Mouse (Mus musculus) midbrain, embryonic 14.5 days (tissue): ENCODE measurements around the gene Zmynd8. TPM values are rescaled to one million over a fixed set of nuclear protein-coding genes. Genes with fewer than 3 reads are reported as not detected.

Experiments used
- ATAC-seq: fragments of 200-750 bp; cut with Nextera tagmentation; 2 replicates; pipeline ENCODE4 v1.8.0; 2017; ENCODE audit warnings: moderate number of reproducible peaks, moderate library complexity; ENCODE audit not compliant: low FRiP score, low TSS enrichment
- DNase-seq: peaks from one replicate; pipeline ENCODE4 v3.0.0-alpha.2; 2015
- H3K27ac ChIP-seq: fragments of 300-500 bp; sonication (generic); replicated peaks from 2 replicates; pipeline ENCODE4 v1.5.1; 2014; ENCODE audit warnings: mild to moderate bottlenecking, low read depth, low read length, moderate library complexity
- H3K27me3 ChIP-seq: fragments of 300-500 bp; sonication (generic); 2 replicates; pipeline ENCODE4 v1.6.1; 2014; ENCODE audit warnings: low read length, control low read depth, mixed read lengths; ENCODE audit not compliant: control insufficient read depth, insufficient read depth
- H3K36me3 ChIP-seq: fragments of 300-500 bp; sonication (generic); 2 replicates; pipeline ENCODE4 v1.6.1; 2014; ENCODE audit warnings: low read length, control low read depth; ENCODE audit not compliant: control insufficient read depth, insufficient read depth
- H3K4me1 ChIP-seq: fragments of 300-500 bp; sonication (generic); 2 replicates; pipeline ENCODE4 v1.6.1; 2014; ENCODE audit warnings: mild to moderate bottlenecking, antibody characterized with exemption, low read length, control low read depth; ENCODE audit not compliant: control insufficient read depth, insufficient read depth
- H3K4me2 ChIP-seq: fragments of 300-500 bp; sonication (generic); 2 replicates; pipeline ENCODE4 v1.6.1; 2014; ENCODE audit warnings: mild to moderate bottlenecking, low read length, moderate library complexity
- H3K4me3 ChIP-seq: fragments of 300-500 bp; sonication (generic); replicated peaks from 2 replicates; pipeline ENCODE4 v1.5.1; 2014; ENCODE audit warnings: low read depth, low read length
- H3K9ac ChIP-seq: fragments of 300-500 bp; sonication (generic); replicated peaks from 2 replicates; pipeline ENCODE4 v1.6.1; 2014; ENCODE audit warnings: mild to moderate bottlenecking, low read length, moderate library complexity
- H3K9me3 ChIP-seq: fragments of 300-500 bp; sonication (generic); 2 replicates; pipeline ENCODE4 v1.6.1; 2016; ENCODE audit warnings: low read length, control low read depth, mixed read lengths; ENCODE audit not compliant: control insufficient read depth
- WGBS: fragments of 180-500 bp; shearing (Covaris S2); extraction: QIAGEN DNeasy Blood & Tissue Kit; methylation state at CpG from one replicate; pipeline ENCODE4 v1.1.7; 2014; 5-methylcytosine and 5-hydroxymethylcytosine counted together
- polyA plus RNA-seq: library from polyadenylated mRNA; unstranded; fragments of >200 nt; fragmentation: Nextera tagmentation; extraction: Ambion mirVana; gene quantifications from 2 replicates; pipeline ENCODE4 v1.2.1, GENCODE M21; 2014

The Zmynd8 gene
- polyA plus RNA-seq, 1 experiment from 2014 or later, result 64.4 TPM

DNA sequence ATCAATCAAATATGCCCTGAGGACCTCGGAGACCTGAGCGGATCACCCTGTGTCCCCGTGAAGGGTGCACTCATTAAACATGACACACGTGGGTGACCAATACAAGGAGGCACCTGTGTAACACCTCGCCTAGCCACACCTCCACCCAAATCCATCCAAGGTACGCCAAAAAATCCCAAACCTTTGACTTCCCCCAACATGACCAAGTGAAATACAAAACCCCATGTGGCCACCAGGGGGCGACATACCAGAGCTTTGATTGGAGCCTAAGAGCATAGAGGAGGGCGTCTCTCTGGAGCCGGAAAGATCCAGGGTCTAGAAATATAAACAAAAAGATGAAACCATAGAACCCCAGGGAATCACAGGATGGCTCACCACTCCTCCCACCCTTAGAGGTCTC lies 107.2 kb downstream of the Zmynd8 start:
- H3K4me1 ChIP-seq, result 0 out of 2 replicates have a peak, but pooled peaks cover 5% of the 10 kb centered on the region
- H3K36me3 ChIP-seq, result peaks cover 91% of the 10 kb centered on the region
- DNase-seq (peak; percentile 76), ATAC-seq (peak; percentile 37; the same call in 1 of the 2 replicates)
- H3K9me3 ChIP-seq, result no peaks in the 10 kb centered on the region
- H3K9ac ChIP-seq, result no peak overlapping the region
- no peak overlapping the region for H3K4me3 ChIP-seq
- H3K27me3 ChIP-seq, result no peaks in the 10 kb centered on the region
- H3K4me2 ChIP-seq, result no peak overlapping the region
- WGBS, result 73% methylated on average over 9 of the region's 9 CpGs
- peak overlapping the region; percentile 3; the same call in 1 of the 2 replicates for H3K27ac ChIP-seq

DNA sequence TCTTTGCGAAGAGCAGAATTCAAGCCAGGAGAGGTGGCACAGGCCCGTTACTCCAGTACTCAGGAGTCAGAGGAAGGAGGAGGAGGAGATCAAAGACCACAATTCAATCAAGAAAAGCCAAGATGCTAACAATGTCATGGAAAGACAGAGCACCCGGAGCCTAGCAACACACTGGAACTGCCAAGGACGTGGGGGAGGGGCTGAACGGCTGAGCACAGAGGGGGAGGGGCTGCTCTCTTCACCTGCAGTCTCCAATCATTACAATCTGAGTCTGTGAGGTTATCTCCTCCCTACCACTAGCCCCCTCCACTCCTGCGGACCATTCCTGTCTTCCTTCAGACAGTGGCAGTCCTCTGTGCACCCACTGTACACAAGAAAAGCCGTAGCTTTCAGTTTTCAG lies 107.8 kb downstream of the Zmynd8 start:
- DNase-seq, result peak; percentile 70
- peaks cover 90% of the 10 kb centered on the region for H3K36me3 ChIP-seq
- H3K4me1 ChIP-seq, result 0 out of 2 replicates have a peak, but pooled peaks cover 5% of the 10 kb centered on the region
- no peak overlapping the region for H3K4me3 ChIP-seq
- H3K9ac ChIP-seq, result no peak overlapping the region
- no peaks in the 10 kb centered on the region for H3K9me3 ChIP-seq
- 42% methylated on average over 7 of the region's 7 CpGs for WGBS
- H3K27me3 ChIP-seq, result no peaks in the 10 kb centered on the region
- 0 out of 2 replicates have a peak, but pooled peaks have one; percentile 34 for ATAC-seq
- peak overlapping the region; percentile 3; the same call in 1 of the 2 replicates for H3K27ac ChIP-seq
- no peak overlapping the region for H3K4me2 ChIP-seq

DNA sequence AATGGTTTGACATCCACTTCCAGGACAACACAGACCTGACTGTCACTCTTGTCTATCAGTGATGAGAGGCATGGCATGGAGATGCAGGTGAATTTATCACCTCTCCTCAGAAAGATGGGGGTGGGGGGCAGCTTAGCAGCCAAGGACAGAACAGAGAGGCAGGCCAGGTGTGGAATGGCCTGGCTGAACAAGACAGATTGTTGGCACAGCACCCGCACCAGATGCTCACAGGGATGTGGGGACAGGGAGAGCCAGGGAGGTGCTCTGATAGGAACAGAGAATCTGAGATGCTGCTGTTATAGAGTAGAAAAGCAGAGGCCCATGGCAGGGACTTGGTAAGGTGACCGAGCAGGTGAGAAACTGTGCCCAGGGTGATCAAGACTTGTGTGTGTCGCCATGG lies 109.1 kb downstream of the Zmynd8 start:
- WGBS, result 92% methylated on average over 3 of the region's 3 CpGs
- Histone ChIP-seq H3K4me1 (0 out of 2 replicates have a peak, but pooled peaks cover 5% of the 10 kb centered on the region), H3K4me3 (no peak overlapping the region), H3K9ac (no peak overlapping the region), H3K9me3 (no peaks in the 10 kb centered on the region), H3K27ac (no peak overlapping the region), H3K4me2 (no peak overlapping the region), H3K36me3 (peaks cover 94% of the 10 kb centered on the region), H3K27me3 (no peaks in the 10 kb centered on the region)
- DNase-seq (no peak), ATAC-seq (no peak)

DNA sequence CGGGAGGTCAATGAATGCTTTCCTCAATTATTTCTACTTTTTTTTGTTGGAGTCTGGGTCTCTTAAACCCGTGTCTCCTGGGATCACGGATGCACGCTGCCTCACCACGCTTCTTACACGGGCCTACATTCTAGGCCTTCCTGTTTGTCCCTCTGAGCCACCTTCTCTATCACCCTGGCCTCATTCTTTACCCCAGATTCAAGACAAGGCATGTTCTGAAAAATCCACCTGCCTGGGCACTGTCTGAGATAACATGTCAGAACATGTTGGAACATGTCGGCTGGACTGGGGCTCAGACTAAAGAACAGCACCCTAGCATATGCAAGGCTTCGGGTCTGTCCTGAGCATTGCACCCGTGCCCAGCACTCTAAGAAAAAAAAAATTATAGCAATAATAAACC lies 110.0 kb downstream of the Zmynd8 start:
- peaks cover 94% of the 10 kb centered on the region for H3K36me3 ChIP-seq
- DNase-seq, result no peak
- H3K4me3 ChIP-seq, result no peak overlapping the region
- 95% methylated on average over 9 of the region's 9 CpGs for WGBS
- ATAC-seq, result no peak
- no peaks in the 10 kb centered on the region for H3K9me3 ChIP-seq
- no peak overlapping the region for H3K9ac ChIP-seq
- H3K27ac ChIP-seq, result no peak overlapping the region
- 0 out of 2 replicates have a peak, but pooled peaks cover 5% of the 10 kb centered on the region for H3K4me1 ChIP-seq
- no peaks in the 10 kb centered on the region for H3K27me3 ChIP-seq
- no peak overlapping the region for H3K4me2 ChIP-seq

DNA sequence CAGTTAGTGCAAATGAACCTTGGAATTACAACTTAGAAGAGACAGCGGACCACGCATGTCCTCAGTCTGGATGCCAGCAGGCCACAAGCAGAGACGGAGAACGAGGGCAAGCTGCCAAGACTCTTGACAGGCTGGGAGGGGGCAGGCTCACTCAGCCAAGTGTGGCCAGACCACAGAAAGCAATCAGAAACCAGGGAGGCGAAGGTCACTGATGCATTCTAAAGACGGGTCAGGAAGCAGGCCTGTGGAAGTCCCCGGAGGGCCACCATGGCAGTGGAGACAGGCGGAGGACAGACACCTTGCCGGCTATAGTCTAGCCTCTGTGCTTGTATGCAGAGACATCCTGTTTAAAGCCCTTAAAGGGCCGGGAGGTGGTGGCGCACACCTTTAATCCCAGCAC lies 110.8 kb downstream of the Zmynd8 start:
- H3K27ac ChIP-seq, result no peak overlapping the region
- peaks cover 92% of the 10 kb centered on the region for H3K36me3 ChIP-seq
- no peaks in the 10 kb centered on the region for H3K9me3 ChIP-seq
- H3K4me2 ChIP-seq, result no peak overlapping the region
- DNase-seq, result peak; percentile 84
- no peaks in the 10 kb centered on the region for H3K27me3 ChIP-seq
- no peak overlapping the region for H3K4me3 ChIP-seq
- H3K4me1 ChIP-seq, result 0 out of 2 replicates have a peak, but pooled peaks cover 5% of the 10 kb centered on the region
- H3K9ac ChIP-seq, result no peak overlapping the region
- 57% methylated on average over 11 of the region's 11 CpGs for WGBS
- ATAC-seq, result no peak

GRCm38 (mm10) chr2:165786467-165786866 lies 112.3 kb downstream of the Zmynd8 start:
- 79% methylated on average over 1 of the region's 1 CpGs for WGBS
- peaks cover 91% of the 10 kb centered on the region for H3K36me3 ChIP-seq
- ATAC-seq, result no peak
- no peaks in the 10 kb centered on the region for H3K9me3 ChIP-seq
- H3K9ac ChIP-seq, result no peak overlapping the region
- H3K27me3 ChIP-seq, result no peaks in the 10 kb centered on the region
- no peak overlapping the region for H3K4me3 ChIP-seq
- peak; percentile 62 for DNase-seq
- H3K27ac ChIP-seq, result no peak overlapping the region
- 0 out of 2 replicates have a peak, but pooled peaks cover 5% of the 10 kb centered on the region for H3K4me1 ChIP-seq
- H3K4me2 ChIP-seq, result no peak overlapping the region

GRCm38 (mm10) chr2:165785312-165786036 lies 113.3 kb downstream of the Zmynd8 start:
- no peak overlapping the region for H3K4me2 ChIP-seq
- ATAC-seq (no peak), DNase-seq (no peak)
- no peaks in the 10 kb centered on the region for H3K27me3 ChIP-seq
- peaks cover 86% of the 10 kb centered on the region for H3K36me3 ChIP-seq
- H3K4me3 ChIP-seq, result no peak overlapping the region
- no peak overlapping the region for H3K9ac ChIP-seq
- WGBS, result 89% methylated on average over 20 of the region's 20 CpGs
- no peaks in the 10 kb centered on the region for H3K9me3 ChIP-seq
- no peaks in the 10 kb centered on the region for H3K4me1 ChIP-seq
- H3K27ac ChIP-seq, result no peak overlapping the region

- 36% methylated on average over 5 of the region's 5 CpGs for WGBS
- ATAC-seq, result peak; percentile 36; the same call in 1 of the 2 replicates
These were observed 116.5 kb downstream of the Zmynd8 start for GRCm38 (mm10) chr2:165782324-165782723.

DNA sequence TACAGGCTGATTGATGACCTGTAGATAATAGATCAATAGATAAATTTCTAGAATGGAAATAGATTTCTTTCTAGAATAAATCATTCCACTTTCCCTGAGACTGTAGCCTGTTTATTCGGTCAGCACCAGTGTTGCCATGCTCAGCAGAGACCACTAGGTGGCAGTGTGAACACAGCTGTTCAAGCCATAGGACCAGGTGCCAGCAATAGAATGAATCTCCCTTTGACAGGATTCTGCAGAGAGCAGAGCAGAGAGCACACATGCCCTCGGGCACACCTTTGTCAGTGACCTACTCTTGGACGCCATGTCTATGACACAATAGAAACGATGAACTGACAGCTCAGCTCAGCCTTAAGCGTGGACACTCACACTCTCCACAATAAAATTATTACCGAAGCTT lies 119.9 kb downstream of the Zmynd8 start:
- 0 out of 2 replicates have a peak overlapping the region, but pooled peaks have one; percentile 1 for H3K9ac ChIP-seq
- 25% methylated on average over 6 of the region's 6 CpGs for WGBS
- ATAC-seq (peak; percentile 83), DNase-seq (peak; percentile 94)
- no peaks in the 10 kb centered on the region for H3K27me3 ChIP-seq
- H3K4me2 ChIP-seq, result no peak overlapping the region
- no peaks in the 10 kb centered on the region for H3K9me3 ChIP-seq
- peaks cover 24% of the 10 kb centered on the region for H3K36me3 ChIP-seq
- H3K4me1 ChIP-seq, result no peaks in the 10 kb centered on the region; the same call in 1 of the 2 replicates
- peak overlapping the region; percentile 78 for H3K27ac ChIP-seq
- no peak overlapping the region for H3K4me3 ChIP-seq

More at GRCm38 (mm10) chr2:165782324-165782723, 116.5 kb downstream of the Zmynd8 start:
- Histone ChIP-seq H3K9me3 (no peaks in the 10 kb centered on the region), H3K4me3 (no peak overlapping the region), H3K27ac (no peak overlapping the region), H3K27me3 (no peaks in the 10 kb centered on the region), H3K4me1 (no peaks in the 10 kb centered on the region; the same call in 1 of the 2 replicates), H3K4me2 (no peak overlapping the region), H3K36me3 (peaks cover 57% of the 10 kb centered on the region), H3K9ac (no peak overlapping the region)
- DNase-seq, result peak; percentile 93
